Mouse (Mus musculus): Measurements from ENCODE around the gene Lefty2.

- TF ChIP-seq CTCF (IDR thresholded peaks at IDR 0.05; ENCODE audit: borderline replicate concordance, insufficient read depth, low read length): no peak
- no peak for TF ChIP-seq POLR2A (IDR thresholded peaks at IDR 0.05; ENCODE audit: low read depth, low read length)
Observed at GRCm38 (mm10) chr1:180943896-180944295, 51.0 kb downstream of the Lefty2 start.
